9 mouse cellular contexts compared by ENCODE assay signal in genomic region chr7:16129421-16129845, GRCm38 (mm10). TPM values are rescaled to one million over a fixed set of nuclear protein-coding genes. Genes with fewer than 3 reads are reported as not detected.
A peak's percentile ranks its signal among the peaks of the same experiment; 100 is the strongest.
DNase-seq lines count a peak whose midpoint lies in the region; ATAC-seq and TF ChIP-seq lines count a peak whose summit lies in the region.
"Had no signal": no experiment of that assay in that cellular context is flagged by ENCODE, and none has a peak within 500 bp of the region (broad histone marks: within the 10 kb centered on the region; RNA-seq: fewer than 3 reads in every experiment).

Gene Slc8a2 (plus strand): TSS chr7:16129826.

- peak; percentile 85 for ATAC-seq in lung, postnatal 0 days

- TF ChIP-seq EP300 in lung, postnatal 0 days (IDR thresholded peaks at IDR 0.05) = no peak

- peaks cover 11% of the 10 kb centered on the region for H3K36me3 ChIP-seq in hindbrain, embryonic 10.5 days
- H3K36me3 ChIP-seq in lung, postnatal 0 days (ENCODE audit: insufficient read depth, low read length) = 0 out of 2 replicates have a peak, but pooled peaks cover 5% of the 10 kb centered on the region

- H3K4me1 ChIP-seq in hindbrain, embryonic 10.5 days (replicated peaks) = peaks cover 54% of the 10 kb centered on the region
- no peaks in the 10 kb centered on the region for H3K4me1 ChIP-seq in lung, postnatal 0 days (ENCODE audit: insufficient read depth, low read depth, low read length)

- H3K4me3 ChIP-seq in hindbrain, embryonic 10.5 days = peak within 1 kb of the TSS; percentile 79
- peak within 1 kb of the TSS; percentile 41 for H3K4me3 ChIP-seq in lung, postnatal 0 days (ENCODE audit: low read depth, low read length)

- DNase-seq in NIH3T3 (ENCODE audit: low read depth) = peak; percentile 69
- peak; percentile 98 for DNase-seq in cerebellum, adult 9-10 months
- peak; percentile 85 to 93 for DNase-seq in frontal cortex, adult 2 months (ENCODE audit: extremely low spot score in 1 of 2, low spot score in 1 of 2)
- peak; percentile 87 for DNase-seq in hindbrain, embryonic 10.5 days (ENCODE audit: low spot score)
- DNase-seq in layer of hippocampus, postnatal 14 days (ENCODE audit: low spot score in 2 of 2) = peak; percentile 85 to 92
- DNase-seq in lung, postnatal 0 days (ENCODE audit: low spot score) = peak; percentile 78
- DNase-seq in ovary, postnatal 36 days (ENCODE audit: low spot score) = peak; percentile 64
- peak; percentile 39 for DNase-seq in urinary bladder, postnatal 25 days (ENCODE audit: low spot score)

- H3K9ac ChIP-seq in lung, postnatal 0 days (replicated peaks; ENCODE audit: low read depth) = no peak within 1 kb of the TSS

- H3K4me2 ChIP-seq in lung, postnatal 0 days (replicated peaks; ENCODE audit: low read depth, low read length) = peak within 1 kb of the TSS; percentile 68

- H3K9me3 ChIP-seq in hindbrain, embryonic 10.5 days = no peaks in the 10 kb centered on the region
- H3K9me3 ChIP-seq in lung, postnatal 0 days (ENCODE audit: low read length) = no peaks in the 10 kb centered on the region

- 2% methylated on average over 12 of the region's 12 CpGs for WGBS in hindbrain, embryonic 10.5 days
- 5% methylated on average over 12 of the region's 12 CpGs for WGBS in lung, postnatal 0 days

- TF ChIP-seq CTCF in lung, postnatal 0 days (IDR thresholded peaks at IDR 0.05) = no peak

- peak within 1 kb of the TSS; percentile 91 for H3K27ac ChIP-seq in hindbrain, embryonic 10.5 days
- H3K27ac ChIP-seq in lung, postnatal 0 days (ENCODE audit: low read length) = no peak within 1 kb of the TSS

- peaks cover 11% of the 10 kb centered on the region; the same call in 1 of the 2 replicates for H3K27me3 ChIP-seq in hindbrain, embryonic 10.5 days (ENCODE audit: insufficient read depth, poor library complexity, severe bottlenecking)
- H3K27me3 ChIP-seq in lung, postnatal 0 days (replicated peaks; ENCODE audit: insufficient read depth, low read length) = 0 out of 2 replicates have a peak, but pooled peaks cover 2% of the 10 kb centered on the region

RNA-seq across cellular contexts. Expression of gene Slc8a2, which starts in this region (rescaled TPM):
- polyA plus RNA-seq in frontal cortex, adult 2 months (2012; rRNA removed) = 122 and 124 TPM in 2 replicates
- polyA plus RNA-seq in hindbrain, embryonic 10.5 days (2016; fragmentation: Nextera tagmentation; extraction: Ambion mirVana) = 0.26 and 0.42 TPM in 2 replicates
- total RNA-seq in layer of hippocampus, postnatal 14 days (2021) = 100 to 1,000 TPM; 335 to 349 TPM
- 0.04 and 0.05 TPM in 2 replicates for polyA plus RNA-seq in lung, postnatal 0 days (2015; fragmentation: Nextera tagmentation; extraction: Ambion mirVana)
- total RNA-seq: liver, adult 2 months had no signal

Comparison
In these comparisons a context has a peak if more than half of its experiments do, and no peak if none do; other contexts are left out.
1. RNA of gene Slc8a2 (polyA plus RNA-seq): 122 to 124 TPM in frontal cortex, adult 2 months; 0.26 to 0.42 TPM in hindbrain, embryonic 10.5 days and 0.04 to 0.05 TPM in lung, postnatal 0 days; every median in the first group is over 10 times any median in the second.
2. Peak in DNase-seq, H3K4me3 ChIP-seq and H3K27ac ChIP-seq in hindbrain, embryonic 10.5 days; RNA of the gene not detected or under 1 TPM.
3. Peak in DNase-seq, ATAC-seq, H3K4me3 ChIP-seq and H3K4me2 ChIP-seq in lung, postnatal 0 days; RNA of the gene not detected or under 1 TPM.
4. DNase-seq: peak in every context shown above with its lines; median percentile 98 in cerebellum, adult 9-10 months; 89 in frontal cortex, adult 2 months; 88 in layer of hippocampus, postnatal 14 days; 87 in hindbrain, embryonic 10.5 days; 78 in lung, postnatal 0 days; 69 in NIH3T3; 64 in ovary, postnatal 36 days; 39 in urinary bladder, postnatal 25 days.